Mouse (Mus musculus): Measurements from ENCODE around the gene Tmem81.

GRCm38 (mm10) chr1:132471499-132471898, 34.5 kb upstream of the Tmem81 start:
- no peak for TF ChIP-seq CTCF (IDR thresholded peaks at IDR 0.05; ENCODE audit: low read depth, low read length)
- no peak for TF ChIP-seq POLR2A (IDR thresholded peaks at IDR 0.05; ENCODE audit: extremely low read depth, insufficient read depth, low read length)

Measured in liver, adult 2 months (tissue).